Mouse (Mus musculus) heart, embryonic 14.5 days (tissue): Measurements from ENCODE around the gene Cacng1. TPM values are rescaled to one million over a fixed set of nuclear protein-coding genes. Genes with fewer than 3 reads are reported as not detected.

Source experiments
- ATAC-seq: fragments of 200-750 bp; cut with Nextera tagmentation; 2 replicates; pipeline ENCODE4 v1.8.0; 2017; ENCODE audit warnings: low read depth, moderate TSS enrichment; ENCODE audit not compliant: insufficient number of reproducible peaks, insufficient read depth, low FRiP score
- H3K27ac ChIP-seq, 2 experiments: fragments of 200-500 bp in 1 of 2; fragments of 300-500 bp in 1 of 2; sonication (generic) in 1 of 2; replicated peaks in 1 of 2; 2 replicates each; pipeline ENCODE4 v1.5.1; 2012 to 2014; ENCODE audit warnings: low read depth in 2 of 2, low read length in 2 of 2, control low read depth in 1 of 2, mild to moderate bottlenecking in 1 of 2, mixed read lengths in 1 of 2; ENCODE audit not compliant: control insufficient read depth in 1 of 2, insufficient read depth in 1 of 2
- H3K27me3 ChIP-seq: fragments of 300-500 bp; sonication (generic); 2 replicates; pipeline ENCODE4 v1.6.1; 2014; ENCODE audit warnings: mild to moderate bottlenecking, low read length, control low read depth; ENCODE audit not compliant: control insufficient read depth, insufficient read depth
- H3K36me3 ChIP-seq: fragments of 300-500 bp; sonication (generic); 2 replicates; pipeline ENCODE4 v1.6.1; 2014; ENCODE audit warnings: mild to moderate bottlenecking, control low read depth, low read length, mixed read lengths; ENCODE audit not compliant: control insufficient read depth, insufficient read depth
- H3K4me1 ChIP-seq, 2 experiments: fragments of 200-500 bp in 1 of 2; fragments of 300-500 bp in 1 of 2; sonication (generic) in 1 of 2; 2 replicates each; pipeline ENCODE4 v1.6.1; 2012 to 2014; ENCODE audit warnings: low read length in 2 of 2, control low read depth in 1 of 2, mixed read lengths in 1 of 2; ENCODE audit not compliant: control insufficient read depth in 2 of 2, insufficient read depth in 2 of 2
- H3K4me2 ChIP-seq: fragments of 300-500 bp; sonication (generic); 2 replicates; pipeline ENCODE4 v1.6.1; 2014; ENCODE audit warnings: mild to moderate bottlenecking, low read length
- H3K4me3 ChIP-seq, 2 experiments: fragments of 200-500 bp in 1 of 2; fragments of 300-500 bp in 1 of 2; sonication (generic) in 1 of 2; 2 replicates each; pipeline ENCODE4 v1.5.1; 2012 to 2014; ENCODE audit warnings: low read length in 2 of 2, mild to moderate bottlenecking in 2 of 2, control low read depth in 1 of 2, low read depth in 1 of 2, moderate library complexity in 1 of 2; ENCODE audit not compliant: control insufficient read depth in 1 of 2, insufficient read depth in 1 of 2
- H3K9ac ChIP-seq: fragments of 300-500 bp; sonication (generic); 2 replicates; pipeline ENCODE4 v1.6.1; 2014; ENCODE audit warnings: mild to moderate bottlenecking, low read length
- H3K9me3 ChIP-seq: fragments of 300-500 bp; sonication (generic); 2 replicates; pipeline ENCODE4 v1.6.1; 2016; ENCODE audit warnings: low read length, control low read depth; ENCODE audit not compliant: control insufficient read depth
- WGBS: fragments of 180-500 bp; shearing (Covaris S2); extraction: QIAGEN DNeasy Blood & Tissue Kit; methylation state at CpG from one replicate; pipeline ENCODE4 v1.1.7; 2014; 5-methylcytosine and 5-hydroxymethylcytosine counted together
- polyA plus RNA-seq: library from polyadenylated mRNA; unstranded; fragments of >200 nt; fragmentation: Nextera tagmentation; extraction: Ambion mirVana; gene quantifications from 2 replicates; pipeline ENCODE4 v1.2.1, GENCODE M21; 2014

Gene Cacng1
- 0.32 TPM in 1 of 2 replicates, not detected in the other for polyA plus RNA-seq

- H3K36me3 ChIP-seq = no peaks in the 10 kb centered on the region
- H3K4me2 ChIP-seq = no peak within 1 kb of the TSS
- 71% methylated on average over 16 of the region's 16 CpGs for WGBS
- H3K27me3 ChIP-seq = no peaks in the 10 kb centered on the region
- no peak within 1 kb of the TSS for H3K4me3 ChIP-seq
- H3K4me1 ChIP-seq = no peaks in the 10 kb centered on the region
- peaks cover 6% of the 10 kb centered on the region; the same call in 1 of the 2 replicates for H3K9me3 ChIP-seq
- no peak for ATAC-seq
- no peak within 1 kb of the TSS for H3K27ac ChIP-seq
- no peak within 1 kb of the TSS for H3K9ac ChIP-seq
Observed at GRCm38 (mm10) chr11:107716332-107716938, at the start of gene Cacng1. Cacng1 (minus strand) TSS chr11:107716522.

- no peak overlapping the region for H3K27ac ChIP-seq
- WGBS = 41% methylated on average over 8 of the region's 8 CpGs
- 0 out of 2 replicates have a peak, but pooled peaks cover 5% of the 10 kb centered on the region for H3K27me3 ChIP-seq
- no peaks in the 10 kb centered on the region for H3K36me3 ChIP-seq
- no peak for ATAC-seq
- H3K4me1 ChIP-seq = peaks cover 4% of the 10 kb centered on the region in 2 experiments; a peak in 2 of 4 replicates
- no peak overlapping the region for H3K4me3 ChIP-seq
- H3K9ac ChIP-seq = no peak overlapping the region
- H3K9me3 ChIP-seq = no peaks in the 10 kb centered on the region
- H3K4me2 ChIP-seq = no peak overlapping the region
Observed at GRCm38 (mm10) chr11:107762688-107763460, 46.6 kb upstream of the Cacng1 start.

- Histone ChIP-seq H3K9me3 (no peaks in the 10 kb centered on the region), H3K4me2 (no peak overlapping the region), H3K9ac (no peak overlapping the region), H3K4me3 (no peak overlapping the region), H3K27ac (no peak overlapping the region), H3K27me3 (0 out of 2 replicates have a peak, but pooled peaks cover 5% of the 10 kb centered on the region), H3K4me1 (peaks cover 4% of the 10 kb centered on the region in 2 experiments; a peak in 2 of 4 replicates), H3K36me3 (no peaks in the 10 kb centered on the region)
- ATAC-seq = no peak
- 39% methylated on average over 10 of the region's 10 CpGs for WGBS
Observed at GRCm38 (mm10) chr11:107761790-107762500, 45.6 kb upstream of the Cacng1 start.

- Histone ChIP-seq H3K36me3 (no peaks in the 10 kb centered on the region), H3K4me1 (peaks cover 4% of the 10 kb centered on the region in 2 experiments; a peak in 2 of 4 replicates), H3K4me3 (no peak overlapping the region), H3K27me3 (0 out of 2 replicates have a peak, but pooled peaks cover 5% of the 10 kb centered on the region), H3K9me3 (no peaks in the 10 kb centered on the region), H3K27ac (no peak overlapping the region), H3K9ac (no peak overlapping the region), H3K4me2 (no peak overlapping the region)
- no peak for ATAC-seq
- WGBS = 55% methylated on average over 10 of the region's 10 CpGs
Observed at GRCm38 (mm10) chr11:107760001-107760400, 43.7 kb upstream of the Cacng1 start.

- Histone ChIP-seq H3K9me3 (no peaks in the 10 kb centered on the region), H3K4me1 (peaks cover 4% of the 10 kb centered on the region in 2 experiments; a peak in 2 of 4 replicates), H3K36me3 (no peaks in the 10 kb centered on the region), H3K4me2 (no peak overlapping the region), H3K27me3 (0 out of 2 replicates have a peak, but pooled peaks cover 5% of the 10 kb centered on the region), H3K27ac (no peak overlapping the region), H3K4me3 (no peak overlapping the region), H3K9ac (no peak overlapping the region)
- WGBS = 75% methylated on average over 9 of the region's 9 CpGs
- ATAC-seq = no peak
Observed at GRCm38 (mm10) chr11:107759516-107759915, 43.2 kb upstream of the Cacng1 start.

GRCm38 (mm10) chr11:107749114-107749513 is 32.8 kb upstream of the Cacng1 start:
- no peaks in the 10 kb centered on the region for H3K36me3 ChIP-seq
- no peak for ATAC-seq
- H3K4me2 ChIP-seq = no peak overlapping the region
- 80% methylated on average over 5 of the region's 5 CpGs for WGBS
- no peak overlapping the region for H3K9ac ChIP-seq
- no peaks in the 10 kb centered on the region for H3K9me3 ChIP-seq
- H3K4me3 ChIP-seq = no peak overlapping the region
- H3K4me1 ChIP-seq = no peaks in the 10 kb centered on the region
- H3K27me3 ChIP-seq = no peaks in the 10 kb centered on the region
- no peak overlapping the region for H3K27ac ChIP-seq

- Histone ChIP-seq H3K4me2 (no peak overlapping the region), H3K27ac (no peak overlapping the region), H3K27me3 (no peaks in the 10 kb centered on the region), H3K4me1 (no peaks in the 10 kb centered on the region), H3K4me3 (no peak overlapping the region), H3K36me3 (no peaks in the 10 kb centered on the region), H3K9me3 (no peaks in the 10 kb centered on the region), H3K9ac (no peak overlapping the region)
- WGBS = 84% methylated on average over 5 of the region's 5 CpGs
- no peak for ATAC-seq
Observed at GRCm38 (mm10) chr11:107748243-107749035, 32.1 kb upstream of the Cacng1 start.
